Mouse (Mus musculus) midbrain, postnatal 0 days (tissue): ENCODE measurements around the gene Hes2. TPM values are rescaled to one million over a fixed set of nuclear protein-coding genes. Genes with fewer than 3 reads are reported as not detected.

Source experiments
- ATAC-seq: fragments of 200-750 bp; cut with Nextera tagmentation; 2 replicates; pipeline ENCODE4 v1.8.0; 2017; ENCODE audit warnings: moderate number of reproducible peaks, mild to moderate bottlenecking, moderate TSS enrichment, moderate library complexity; ENCODE audit not compliant: low FRiP score
- DNase-seq: peaks from one replicate; pipeline ENCODE4 v3.0.0-alpha.2; 2015; ENCODE audit warnings: low spot score
- H3K27ac ChIP-seq: fragments of 300-500 bp; sonication (generic); 2 replicates; pipeline ENCODE4 v1.5.1; 2014; ENCODE audit warnings: low read depth, mild to moderate bottlenecking, low read length, mixed read lengths
- H3K27me3 ChIP-seq: fragments of 300-500 bp; sonication (generic); 2 replicates; pipeline ENCODE4 v1.6.1; 2014; ENCODE audit warnings: low read length, control low read depth, mixed read lengths; ENCODE audit not compliant: insufficient read depth
- H3K36me3 ChIP-seq: fragments of 300-500 bp; sonication (generic); 2 replicates; pipeline ENCODE4 v1.6.1; 2014; ENCODE audit warnings: low read length, control low read depth, mixed read lengths; ENCODE audit not compliant: insufficient read depth
- H3K4me1 ChIP-seq: fragments of 300-500 bp; sonication (generic); 2 replicates; pipeline ENCODE4 v1.6.1; 2014; ENCODE audit warnings: mild to moderate bottlenecking, control low read depth, antibody characterized with exemption, low read length, mixed read lengths; ENCODE audit not compliant: insufficient read depth
- H3K4me2 ChIP-seq: fragments of 300-500 bp; sonication (generic); 2 replicates; pipeline ENCODE4 v1.6.1; 2014; ENCODE audit warnings: low read depth, mild to moderate bottlenecking, low read length, mixed read lengths; ENCODE audit not compliant: poor library complexity, severe bottlenecking
- H3K4me3 ChIP-seq: fragments of 300-500 bp; sonication (generic); 2 replicates; pipeline ENCODE4 v1.5.1; 2014; ENCODE audit warnings: low read depth, mild to moderate bottlenecking, low read length, moderate library complexity
- H3K9ac ChIP-seq: fragments of 300-500 bp; sonication (generic); replicated peaks from 2 replicates; pipeline ENCODE4 v1.6.1; 2014; ENCODE audit warnings: mild to moderate bottlenecking, low read length, moderate library complexity, mixed read lengths; ENCODE audit not compliant: poor library complexity, severe bottlenecking
- H3K9me3 ChIP-seq: fragments of 300-500 bp; sonication (generic); 2 replicates; pipeline ENCODE4 v1.6.1; 2016; ENCODE audit warnings: low read length, control low read depth
- CTCF ChIP-seq: IDR thresholded peaks from 2 replicates; pipeline ENCODE4 v1.5.1; 2016; ENCODE audit warnings: antibody characterized with exemption, mild to moderate bottlenecking
- WGBS: fragments of 180-500 bp; shearing (Covaris S2); extraction: QIAGEN DNeasy Blood & Tissue Kit; methylation state at CpG from one replicate; pipeline ENCODE4 v1.1.7; 2014; 5-methylcytosine and 5-hydroxymethylcytosine counted together
- polyA plus RNA-seq: library from polyadenylated mRNA; unstranded; fragments of >200 nt; fragmentation: Nextera tagmentation; extraction: Ambion mirVana; gene quantifications from 2 replicates; pipeline ENCODE4 v1.2.1, GENCODE M21; 2015
- total RNA-seq: library from RNA; depleted of rRNA; stranded (reverse); fragments of >200 nt; gene quantifications from 2 replicates; pipeline ENCODE4 v1.2.3, GENCODE M21; 2014

Gene Hes2
- total and polyA plus RNA-seq, 2 experiments from 2014 or later = not detected

DNA sequence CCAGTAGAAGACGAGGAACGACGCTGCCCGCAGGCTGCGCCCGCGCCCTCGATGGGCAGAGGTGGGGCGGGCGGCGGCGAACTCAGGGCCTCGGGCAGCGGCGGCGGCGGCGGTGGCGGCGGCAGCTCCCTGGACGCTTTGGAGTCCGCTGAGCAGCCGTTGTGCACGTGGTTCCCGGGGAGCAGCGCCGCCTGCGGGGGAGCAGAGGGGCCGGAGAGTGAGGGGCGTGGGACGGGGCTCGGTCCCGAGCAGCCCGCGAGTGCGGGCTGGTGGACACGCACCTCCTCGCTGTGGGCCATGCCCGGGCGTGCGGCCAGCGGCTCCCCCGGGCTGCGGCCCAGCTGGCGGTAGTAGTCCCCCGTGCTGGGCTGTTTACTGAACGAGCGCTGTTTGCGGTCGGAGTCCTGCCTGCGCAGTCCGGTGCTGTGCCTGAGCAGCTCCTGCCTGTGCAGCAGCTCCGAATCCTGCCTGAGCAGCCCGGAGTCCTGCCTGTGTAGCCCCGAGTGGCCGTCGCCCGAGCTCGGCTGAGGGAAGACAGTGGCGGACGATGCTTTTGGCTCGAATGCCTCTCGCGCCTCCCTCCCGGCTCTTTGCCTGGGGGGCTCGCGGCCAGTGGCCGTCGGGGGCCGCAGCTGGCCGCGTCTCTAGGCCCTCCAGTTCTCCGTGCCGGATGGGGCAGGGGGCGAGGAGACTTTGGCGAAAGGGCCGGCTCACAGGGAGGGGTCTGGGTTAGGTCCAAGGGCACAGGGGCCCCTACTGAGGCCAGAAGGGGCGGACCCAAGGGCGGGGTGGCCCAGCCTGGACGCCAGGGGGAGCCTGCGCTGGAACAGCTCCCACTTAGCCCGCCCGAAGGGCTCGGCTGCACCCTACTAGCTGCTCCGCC lies 27.7 kb upstream of the Hes2 start:
- under 1% methylated on average over 78 of the region's 85 CpGs for WGBS
- H3K4me2 ChIP-seq = peak overlapping the region; percentile 57
- peak; percentile 28; the same call in 1 of the 2 replicates for TF ChIP-seq CTCF
- no peaks in the 10 kb centered on the region for H3K9me3 ChIP-seq
- H3K9ac ChIP-seq = 0 out of 2 replicates have a peak overlapping the region, but pooled peaks have one; percentile 19
- H3K27ac ChIP-seq = no peak overlapping the region
- DNase-seq = peak; percentile 50
- H3K4me1 ChIP-seq = peaks cover 2% of the 10 kb centered on the region; the same call in 1 of the 2 replicates
- H3K4me3 ChIP-seq = peak overlapping the region; percentile 30
- H3K36me3 ChIP-seq = no peaks in the 10 kb centered on the region
- peaks cover 76% of the 10 kb centered on the region for H3K27me3 ChIP-seq
- peak; percentile 65 for ATAC-seq

- Histone ChIP-seq H3K4me3 (no peak overlapping the region), H3K4me1 (no peaks in the 10 kb centered on the region; the same call in 1 of the 2 replicates), H3K9ac (no peak overlapping the region), H3K9me3 (no peaks in the 10 kb centered on the region), H3K4me2 (peak overlapping the region; percentile 57; the same call in 1 of the 2 replicates), H3K27me3 (peaks cover 69% of the 10 kb centered on the region), H3K36me3 (no peaks in the 10 kb centered on the region), H3K27ac (no peak overlapping the region)
- no peak for TF ChIP-seq CTCF
- 8% methylated on average over 41 of the region's 50 CpGs for WGBS
- DNase-seq = peak; percentile 48
- no peak for ATAC-seq
These were observed 26.6 kb upstream of the Hes2 start for GRCm38 (mm10) chr4:152131809-152132771.

- Histone ChIP-seq H3K36me3 (no peaks in the 10 kb centered on the region), H3K27me3 (peaks cover 64% of the 10 kb centered on the region), H3K27ac (no peak overlapping the region), H3K9ac (no peak overlapping the region), H3K4me2 (no peak overlapping the region), H3K4me1 (no peaks in the 10 kb centered on the region; the same call in 1 of the 2 replicates), H3K4me3 (no peak overlapping the region), H3K9me3 (no peaks in the 10 kb centered on the region)
- no peak for DNase-seq
- TF ChIP-seq CTCF = no peak
- 35% methylated on average over 10 of the region's 10 CpGs for WGBS
- no peak for ATAC-seq
These were observed 25.9 kb upstream of the Hes2 start for GRCm38 (mm10) chr4:152132772-152133169.

DNA sequence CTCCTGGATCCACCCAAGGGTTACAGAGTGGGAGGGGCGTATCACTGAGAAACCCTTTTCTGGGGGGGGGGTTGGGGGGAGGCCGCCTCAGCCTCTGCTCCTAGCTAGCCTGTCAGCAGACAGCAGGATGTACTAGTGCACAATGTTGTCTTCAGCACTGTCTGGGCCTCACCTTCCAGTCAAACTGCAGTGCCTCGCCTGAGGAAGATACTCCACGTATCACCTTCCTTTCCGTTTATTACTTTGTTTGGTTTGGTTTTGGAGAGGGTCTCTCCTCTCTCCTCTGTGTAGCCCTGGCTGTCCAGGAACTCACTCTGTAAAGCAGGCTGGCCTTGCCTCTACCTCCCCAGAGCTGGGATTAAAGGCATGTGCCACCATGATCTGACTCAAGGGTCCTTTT lies 25.5 kb upstream of the Hes2 start:
- DNase-seq (no peak), ATAC-seq (no peak)
- Histone ChIP-seq H3K9me3 (no peaks in the 10 kb centered on the region), H3K4me2 (no peak overlapping the region), H3K27ac (no peak overlapping the region), H3K36me3 (no peaks in the 10 kb centered on the region), H3K4me3 (no peak overlapping the region), H3K9ac (no peak overlapping the region), H3K27me3 (peaks cover 61% of the 10 kb centered on the region), H3K4me1 (no peaks in the 10 kb centered on the region; the same call in 1 of the 2 replicates)
- no peak for TF ChIP-seq CTCF
- WGBS = 43% methylated on average over 5 of the region's 5 CpGs

DNA sequence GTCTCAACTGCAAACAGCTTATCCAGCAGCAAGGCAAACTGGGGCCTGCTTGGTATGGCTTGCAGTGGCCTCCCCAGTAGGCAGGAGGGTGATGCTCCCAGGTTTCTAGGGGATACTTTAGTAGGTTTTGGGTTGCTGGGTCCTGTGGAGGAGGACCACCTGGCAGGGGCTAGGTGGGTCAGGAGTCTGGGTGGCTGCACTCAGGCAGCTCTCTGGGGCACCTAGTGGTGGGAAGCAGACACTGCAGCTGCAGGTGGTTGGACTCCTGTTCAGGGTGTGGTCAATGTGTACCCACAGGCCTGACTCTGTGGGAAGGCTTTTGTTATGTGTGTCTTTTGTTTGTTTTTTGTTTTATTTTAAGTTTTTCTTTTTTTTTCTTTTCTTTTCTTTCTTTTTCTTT lies 24.2 kb upstream of the Hes2 start:
- DNase-seq = no peak
- no peak for ATAC-seq

More for the DNA sequence above, 24.2 kb upstream of the Hes2 start:
- no peak overlapping the region for H3K9ac ChIP-seq
- H3K4me2 ChIP-seq = no peak overlapping the region
- H3K36me3 ChIP-seq = no peaks in the 10 kb centered on the region
- H3K9me3 ChIP-seq = no peaks in the 10 kb centered on the region
- H3K27me3 ChIP-seq = peaks cover 51% of the 10 kb centered on the region
- H3K27ac ChIP-seq = no peak overlapping the region
- no peak overlapping the region for H3K4me3 ChIP-seq
- no peaks in the 10 kb centered on the region; the same call in 1 of the 2 replicates for H3K4me1 ChIP-seq
- TF ChIP-seq CTCF = peak; percentile 64
